Mouse (Mus musculus) brain, adult 2 months (tissue): ENCODE measurements around the gene Pcdh9.

Experiments used
- DNase-seq: peaks from one replicate; pipeline ENCODE4 v3.0.0; 2011; ENCODE audit warnings: low read depth, low spot score

Pcdh9 gene

GRCm38 (mm10) chr14:93890519-93891370 is at the start of gene Pcdh9:
TSS of gene Pcdh9 (minus strand) at chr14:93890679.
- DNase-seq: peak; percentile 99

DNA sequence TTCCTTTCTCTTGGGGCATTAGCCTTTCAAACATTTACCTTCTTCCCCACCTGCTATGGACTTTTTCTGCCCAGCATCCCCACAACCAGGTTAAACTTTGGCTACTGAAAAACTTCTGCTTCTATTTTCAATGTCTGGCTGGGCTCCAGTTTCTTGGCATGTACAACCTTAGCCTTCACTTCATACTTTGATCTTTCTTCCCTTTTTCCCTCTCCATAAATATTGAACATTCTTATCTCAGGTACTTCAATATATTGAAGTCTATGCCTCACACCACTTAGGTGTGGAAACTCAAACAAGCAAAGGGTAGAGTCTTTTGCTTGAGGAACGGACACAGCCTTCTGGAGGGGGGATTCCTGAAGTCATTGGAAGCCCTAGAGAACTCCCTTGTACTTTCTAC is 16.4 kb upstream of the Pcdh9 start:
- DNase-seq: no peak

DNA sequence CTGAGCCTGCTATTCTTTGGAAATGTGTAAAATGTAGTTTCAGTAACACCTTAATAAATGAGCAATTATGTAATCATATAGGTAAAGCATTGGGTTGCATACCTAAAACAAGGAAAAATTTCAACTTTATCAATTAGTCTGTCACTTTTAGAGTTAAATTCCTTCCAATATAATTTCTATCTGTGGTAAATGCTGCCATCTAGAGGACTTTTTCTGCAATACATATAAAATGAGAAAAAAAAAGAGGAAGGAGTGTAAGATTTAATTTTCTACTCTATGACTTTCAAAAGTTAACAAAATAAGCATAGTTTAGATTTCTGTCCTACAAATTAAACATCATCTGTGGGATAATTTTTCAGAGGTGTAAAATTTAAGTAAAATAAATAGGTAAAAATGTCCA is 8.1 kb upstream of the Pcdh9 start:
- no peak for DNase-seq

DNA sequence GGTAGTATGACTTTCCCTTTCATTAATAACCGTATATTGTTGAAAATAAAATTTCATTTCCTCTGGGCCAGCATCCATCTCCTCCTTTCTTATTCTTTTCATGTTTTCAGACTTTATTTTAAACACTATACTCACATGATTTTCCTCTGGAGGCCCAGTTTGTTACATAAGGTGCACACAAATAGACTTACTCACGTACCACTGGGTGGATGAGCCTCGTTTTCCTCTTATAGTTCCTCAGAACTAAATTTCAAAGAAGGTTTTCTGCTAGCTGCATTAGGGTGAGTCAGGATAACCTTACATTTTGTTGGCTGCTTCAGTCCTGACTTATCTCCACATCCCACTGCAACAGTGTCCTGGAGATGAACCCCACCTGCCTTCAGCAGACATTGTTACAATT is 4.7 kb upstream of the Pcdh9 start:
- peak; percentile 73 for DNase-seq

DNA sequence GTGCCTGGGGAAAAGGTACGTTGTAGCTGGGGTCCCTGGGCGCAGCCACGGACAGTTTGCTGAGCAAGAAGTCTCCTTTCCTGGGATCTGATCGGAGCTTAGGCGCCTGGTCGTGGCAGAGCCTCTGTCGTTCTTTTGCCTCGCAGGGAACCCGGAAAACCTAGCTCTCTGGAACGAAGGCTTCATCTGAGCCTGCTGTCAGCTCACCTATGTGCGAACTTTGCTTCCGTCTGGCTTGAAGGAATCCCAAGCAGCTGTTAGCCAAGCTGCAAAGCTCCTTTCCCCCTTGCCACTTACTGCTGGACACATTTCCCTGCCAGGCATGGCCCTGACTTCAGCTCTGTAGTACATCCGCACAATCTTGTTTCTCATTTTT is 880 bp upstream of the Pcdh9 start:
- peak; percentile 72 for DNase-seq

DNA sequence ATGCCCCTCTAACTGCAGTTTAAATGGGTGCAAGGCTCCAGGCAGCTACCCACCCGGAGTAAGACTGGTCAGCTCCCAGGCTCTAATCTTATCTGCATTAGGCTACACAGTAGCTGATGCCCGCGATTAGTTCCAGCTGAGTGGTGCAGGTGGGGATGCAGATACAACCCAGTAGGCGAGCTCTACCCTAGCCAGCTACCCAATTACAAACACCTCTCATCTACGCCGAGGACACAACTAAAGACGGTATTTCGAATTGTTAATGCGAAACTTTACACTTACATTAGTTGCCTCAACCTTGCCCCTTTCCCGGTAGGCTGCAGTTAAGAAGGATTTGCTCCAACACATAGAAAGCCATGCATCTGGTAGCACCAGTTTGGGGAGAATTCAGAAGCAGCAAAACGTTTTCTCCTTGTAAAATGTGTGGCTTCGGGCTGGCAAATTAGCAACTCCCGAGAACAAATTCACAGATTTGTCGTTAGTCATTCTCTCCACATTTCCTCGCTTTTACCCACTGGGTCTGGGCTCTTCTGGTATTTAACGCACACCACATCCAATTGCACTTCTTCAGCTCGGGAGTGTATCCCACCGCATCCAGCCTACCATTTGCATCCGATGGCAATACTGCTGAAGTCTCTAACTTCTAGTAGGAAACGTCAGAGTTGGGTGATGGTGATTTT is 500 bp downstream of the Pcdh9 start:
- DNase-seq: peak; percentile 78

DNA sequence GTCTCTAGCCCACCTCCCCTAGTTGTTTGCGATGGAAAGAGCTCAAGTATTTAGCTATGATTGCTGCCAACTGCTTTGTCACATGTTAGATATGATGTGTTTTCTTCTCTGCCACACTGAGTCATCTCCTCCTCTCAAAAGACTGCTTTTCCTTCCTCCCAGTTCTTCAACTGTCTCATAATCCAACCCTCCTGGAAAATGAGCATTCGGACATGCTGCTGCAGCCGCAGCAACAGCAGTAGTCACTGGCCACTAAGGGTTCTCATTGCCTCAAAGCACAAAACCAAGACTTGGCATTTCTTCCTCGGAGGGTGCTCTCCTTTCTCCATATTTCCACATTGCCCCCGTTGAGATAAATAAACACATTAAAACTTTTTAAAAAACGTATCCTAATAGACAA is 1.2 kb downstream of the Pcdh9 start:
- DNase-seq: peak; percentile 76

- no peak for DNase-seq
These were observed 2.1 kb downstream of the Pcdh9 start for GRCm38 (mm10) chr14:93888346-93888745.

- DNase-seq: no peak
These were observed 3.4 kb downstream of the Pcdh9 start for GRCm38 (mm10) chr14:93887066-93887465.

DNA sequence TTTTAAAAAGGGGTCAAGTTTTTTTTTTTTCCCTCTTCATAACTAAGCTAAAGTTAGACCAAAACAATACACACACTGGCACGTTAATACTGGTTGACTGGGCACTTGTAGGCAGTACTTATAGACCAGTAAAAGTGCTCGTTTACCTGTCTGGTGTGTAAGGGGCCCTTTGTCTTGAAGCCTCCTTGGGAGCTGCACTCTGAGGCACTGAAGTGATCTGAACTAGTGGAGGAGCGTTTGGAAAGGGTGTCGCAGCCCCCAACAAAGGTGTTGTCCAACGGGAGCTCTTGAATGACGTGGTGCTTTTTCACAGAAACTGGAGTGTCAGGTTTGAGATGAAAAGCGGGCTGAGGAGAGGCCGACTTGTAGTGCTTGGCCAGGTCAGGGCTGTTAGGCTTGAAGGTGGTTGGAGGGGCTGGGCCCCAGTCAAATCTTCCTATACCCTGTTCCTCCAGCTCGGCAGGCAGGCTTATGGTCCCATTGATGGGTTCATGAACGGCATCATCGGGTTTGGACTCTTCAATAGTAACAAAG is 4.9 kb downstream of the Pcdh9 start:
- DNase-seq: no peak

DNA sequence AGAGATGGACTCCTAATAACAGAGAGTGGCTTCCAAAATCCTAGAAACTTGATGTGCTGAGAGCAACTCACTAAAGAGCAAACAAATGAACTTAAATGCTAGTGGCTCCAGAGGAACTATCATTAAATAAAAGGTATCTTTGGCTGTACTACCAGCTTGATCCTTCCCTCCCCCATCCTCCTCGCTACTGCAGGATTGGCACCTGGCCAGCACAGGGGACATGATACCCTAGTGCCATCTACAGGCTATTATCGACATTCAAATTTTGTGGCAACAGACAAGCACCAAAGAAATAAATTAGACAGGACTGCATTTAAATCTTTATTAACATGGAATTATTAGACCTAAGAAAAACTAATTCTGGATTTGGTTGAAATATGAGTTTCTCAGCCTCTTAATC is 6.0 kb downstream of the Pcdh9 start:
- DNase-seq: peak; percentile 95

GRCm38 (mm10) chr14:93880071-93880470 is 10.4 kb downstream of the Pcdh9 start:
- DNase-seq: peak; percentile 55

DNA sequence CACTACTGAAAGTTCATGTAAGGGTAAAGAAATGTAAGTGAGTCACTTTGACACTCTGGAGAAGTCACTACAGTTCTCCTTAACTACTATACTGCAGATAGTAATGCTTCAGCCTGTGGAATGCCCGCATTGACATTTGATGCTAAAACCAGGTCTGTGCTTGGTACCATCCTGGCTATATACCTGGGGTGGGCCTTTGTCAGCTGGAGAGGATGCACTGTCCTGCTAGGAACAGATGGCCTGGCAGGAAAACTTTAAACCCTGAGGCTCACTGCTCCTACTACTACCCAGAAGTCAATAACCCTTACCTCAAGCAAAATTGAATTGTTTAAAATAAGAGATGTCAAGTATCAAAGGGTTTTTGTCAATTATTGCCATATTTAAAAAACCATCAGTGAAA is 14.5 kb downstream of the Pcdh9 start:
- DNase-seq: peak; percentile 84

GRCm38 (mm10) chr14:93868211-93868610 is 22.3 kb downstream of the Pcdh9 start:
- no peak for DNase-seq

DNA sequence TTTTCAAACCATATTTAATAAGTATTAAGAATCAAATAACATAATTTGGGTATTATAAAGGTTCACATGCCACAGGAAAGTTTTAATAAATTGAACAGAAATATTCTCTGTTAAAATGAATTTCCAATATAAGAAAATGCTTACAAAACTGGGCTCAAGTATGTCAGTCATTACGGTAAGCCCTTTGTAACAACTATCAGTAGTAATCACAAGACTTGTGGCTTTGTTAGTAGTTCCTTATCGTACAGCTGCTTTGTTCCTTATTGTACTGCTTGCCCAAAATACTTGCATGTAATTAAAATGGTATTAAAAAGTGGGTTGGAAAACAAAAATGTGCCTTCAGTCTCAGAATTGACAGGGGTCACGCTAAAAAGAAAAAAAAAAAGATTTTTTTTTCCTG is 32.4 kb downstream of the Pcdh9 start:
- no peak for DNase-seq

DNA sequence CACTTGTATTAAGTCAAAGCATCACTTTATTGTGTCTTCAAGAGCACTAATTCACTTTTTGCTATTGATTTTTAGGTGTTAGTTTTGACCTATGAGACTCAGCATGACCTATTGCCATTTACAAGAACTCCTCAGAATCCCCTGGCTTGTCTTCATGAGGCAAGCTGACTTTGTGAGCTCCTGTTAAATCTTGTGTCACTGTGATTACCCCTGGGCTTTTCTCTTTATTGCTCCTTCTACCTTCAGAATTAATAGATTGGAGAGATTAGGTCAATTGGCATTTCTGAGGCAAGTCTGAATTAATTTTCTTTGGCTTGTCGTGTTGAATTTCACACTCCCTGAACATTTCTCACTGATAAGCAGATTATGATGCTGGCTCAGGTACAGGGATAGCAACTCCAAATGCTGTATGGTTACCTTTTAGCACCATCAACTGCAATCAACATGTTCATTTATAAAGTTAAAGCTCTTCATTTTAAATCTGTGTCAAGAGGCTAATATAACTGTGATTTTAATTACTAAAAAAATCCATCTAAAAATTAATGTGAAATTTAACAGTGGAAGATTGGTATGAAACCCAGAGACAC is 44.3 kb downstream of the Pcdh9 start:
- DNase-seq: no peak

DNA sequence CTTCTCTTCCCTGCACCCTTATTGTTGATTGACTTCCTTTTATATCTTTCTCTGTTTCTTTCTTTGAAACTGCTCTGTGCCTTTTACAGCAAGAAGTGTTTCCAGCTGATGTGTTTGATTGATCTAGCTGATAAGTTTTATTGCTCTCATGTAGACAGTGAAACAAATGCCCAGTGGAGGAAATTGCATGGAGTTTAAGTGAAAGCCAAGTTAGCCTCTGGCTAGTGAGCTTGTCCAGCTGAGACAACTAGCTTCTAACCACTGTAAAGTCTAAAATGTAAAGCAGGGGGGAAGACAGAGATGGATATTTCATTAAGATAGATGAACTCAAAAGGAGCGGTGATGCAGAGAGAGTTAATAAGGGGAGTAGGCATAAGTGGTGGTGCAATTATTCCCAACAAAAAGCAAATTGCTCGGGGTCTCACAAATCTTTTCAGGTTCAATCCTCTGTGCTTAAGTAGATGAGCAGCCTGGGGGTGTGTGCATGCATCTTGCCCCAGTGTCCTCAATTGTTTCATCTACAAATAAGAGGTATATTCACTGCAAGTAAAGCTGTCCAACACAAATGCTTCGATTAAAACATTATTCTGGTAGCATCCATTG is 47.7 kb downstream of the Pcdh9 start:
- DNase-seq: no peak

DNA sequence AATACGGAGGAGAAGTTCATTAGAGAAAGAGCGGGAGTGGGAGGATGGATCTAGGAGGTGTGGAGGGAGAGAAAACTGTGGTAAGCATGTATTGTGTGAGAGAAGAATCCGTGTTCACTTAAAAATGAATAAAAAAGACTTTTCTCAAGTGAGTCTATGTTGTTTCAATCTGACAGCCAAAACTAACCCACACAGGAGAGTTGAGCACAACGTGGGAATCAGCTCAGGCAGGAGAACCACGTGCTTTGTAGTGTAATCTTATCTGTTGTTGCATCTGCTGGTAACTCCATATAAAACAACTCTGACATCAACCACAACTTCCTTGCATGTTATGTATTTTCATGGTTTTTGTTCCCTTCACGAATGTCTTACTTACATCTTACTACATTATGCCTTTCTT is 58.0 kb downstream of the Pcdh9 start:
- peak; percentile 65 for DNase-seq

DNA sequence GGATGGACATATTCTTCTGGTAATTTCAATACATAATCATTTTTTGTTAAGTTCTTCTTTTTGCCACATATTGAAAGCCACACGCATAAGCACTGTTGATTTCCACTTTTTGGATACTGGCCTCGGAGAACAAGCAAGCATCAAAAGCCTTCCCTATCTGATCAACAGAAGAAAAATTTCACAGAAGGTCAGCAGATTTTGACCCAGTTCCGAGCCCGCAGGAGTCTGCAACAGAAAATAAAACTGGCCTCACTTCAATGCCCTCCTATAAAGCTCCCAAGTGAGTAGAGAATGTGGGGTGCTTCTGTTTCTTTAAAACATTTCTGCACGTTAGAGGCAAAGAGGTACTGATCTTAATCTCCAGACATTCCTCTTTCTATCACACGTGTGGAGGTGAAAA is 63.3 kb downstream of the Pcdh9 start:
- peak; percentile 92 for DNase-seq

GRCm38 (mm10) chr14:93826042-93826462 is 64.4 kb downstream of the Pcdh9 start:
- peak; percentile 85 for DNase-seq

DNA sequence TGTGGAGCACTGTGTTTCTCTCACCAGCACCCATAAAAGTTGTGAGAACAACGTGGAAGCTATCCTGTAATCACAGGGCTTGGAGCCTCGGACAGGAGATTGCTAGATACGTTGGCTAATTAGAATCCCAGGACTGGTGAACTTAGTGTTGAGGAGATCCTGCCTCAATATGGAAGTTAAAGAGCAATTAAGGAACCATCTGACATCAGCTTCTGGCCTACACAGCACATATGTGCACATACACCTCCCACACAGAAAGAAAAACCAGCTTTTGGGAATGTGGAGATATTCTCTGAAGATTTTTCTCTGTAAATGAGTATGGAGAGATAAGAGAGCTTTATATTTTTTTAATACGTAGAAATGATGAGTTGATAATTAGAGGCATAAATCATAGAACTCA is 71.6 kb downstream of the Pcdh9 start:
- peak; percentile 56 for DNase-seq

DNA sequence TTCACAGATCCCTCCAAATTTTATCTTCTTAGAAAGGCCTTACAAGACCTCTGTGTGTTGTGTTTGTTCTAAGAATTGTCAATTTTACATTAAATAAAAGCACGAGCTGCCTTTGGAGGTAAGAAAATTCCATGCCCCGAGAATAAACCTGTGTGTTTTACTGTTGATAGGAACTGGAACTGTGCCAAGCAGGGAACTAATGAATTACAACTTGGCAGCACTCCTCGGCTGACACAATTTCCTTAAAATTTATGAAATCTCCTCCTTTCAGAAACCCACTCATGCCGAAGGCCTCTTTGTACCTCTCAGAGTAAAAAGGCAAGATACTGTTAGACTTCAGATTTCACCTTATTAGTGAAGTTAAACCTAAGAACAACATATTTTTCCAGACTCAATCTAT is 72.9 kb downstream of the Pcdh9 start:
- DNase-seq: peak; percentile 60
